Comparison of ENCODE assay signal across 25 mouse cellular contexts in the genomic region with DNA sequence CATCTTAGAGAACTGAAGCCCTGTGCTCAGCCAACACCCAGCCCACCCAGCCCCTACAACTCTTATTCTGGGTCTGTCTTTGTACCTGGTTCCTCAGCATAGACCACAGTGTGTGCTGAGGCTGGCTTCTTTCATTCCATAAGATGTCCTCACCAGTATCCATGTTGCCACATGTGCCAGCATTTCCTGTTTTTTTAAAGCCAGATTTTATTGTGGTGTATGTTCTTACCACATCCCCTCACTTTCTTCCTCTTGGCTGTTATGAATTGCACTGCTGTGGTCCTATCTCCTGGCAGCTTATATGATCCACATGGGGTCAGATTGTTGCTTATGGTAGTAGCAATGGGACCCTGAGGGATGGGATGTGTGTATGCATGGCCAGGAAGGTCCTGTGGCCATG.
"Had no signal": no experiment of that assay in that cellular context is flagged by ENCODE, and none has a peak within 500 bp of the region (broad histone marks: within the 10 kb centered on the region; RNA-seq: fewer than 3 reads in every experiment).

No protein-coding gene starts in this region.

- H3K27me3 ChIP-seq: heart, embryonic 13.5 days; heart, embryonic 15.5 days; hindbrain, embryonic 13.5 days; hindbrain, embryonic 15.5 days; limb, embryonic 13.5 days; limb, embryonic 15.5 days; liver, embryonic 12.5 days had no signal

- DNase-seq: gastrocnemius, postnatal 14 days; gastrocnemius, postnatal 36 days; heart, adult 2 months; heart, postnatal 4 days; kidney, adult 11 months; kidney, adult 9 months; kidney, postnatal 10 days; kidney, postnatal 25 days; kidney, postnatal 4 days; layer of hippocampus, adult 9-11 months; layer of hippocampus, postnatal 36 days; left cerebral cortex, postnatal 4 days had no signal

- H3K9ac ChIP-seq: heart, embryonic 13.5 days; heart, embryonic 15.5 days; hindbrain, embryonic 13.5 days; hindbrain, embryonic 15.5 days; kidney, embryonic 15.5 days; limb, embryonic 13.5 days; limb, embryonic 15.5 days; liver, embryonic 12.5 days; liver, embryonic 14.5 days had no signal

- H3K27ac ChIP-seq: heart, adult 2 months; heart, embryonic 13.5 days; heart, embryonic 15.5 days; hindbrain, embryonic 13.5 days; hindbrain, embryonic 15.5 days; hindbrain, postnatal 0 days; kidney, embryonic 15.5 days; left cerebral cortex, adult 2 months; limb, embryonic 13.5 days; limb, embryonic 15.5 days; liver, embryonic 12.5 days; liver, embryonic 14.5 days had no signal

- H3K9me3 ChIP-seq: heart, embryonic 13.5 days; heart, embryonic 15.5 days; hindbrain, embryonic 13.5 days; hindbrain, embryonic 15.5 days; kidney, embryonic 15.5 days; limb, embryonic 13.5 days; limb, embryonic 15.5 days; liver, embryonic 12.5 days had no signal

- H3K4me1 ChIP-seq: heart, embryonic 15.5 days; hindbrain, embryonic 15.5 days; limb, embryonic 13.5 days; limb, embryonic 15.5 days had no signal

- ATAC-seq: hindbrain, postnatal 0 days; intestine, embryonic 16.5 days; liver, embryonic 12.5 days had no signal

- H3K4me2 ChIP-seq: heart, embryonic 11.5 days; heart, embryonic 13.5 days; heart, embryonic 15.5 days; hindbrain, embryonic 13.5 days; hindbrain, embryonic 15.5 days; kidney, embryonic 15.5 days; limb, embryonic 13.5 days; limb, embryonic 15.5 days; liver, embryonic 12.5 days had no signal

- H3K36me3 ChIP-seq: heart, embryonic 13.5 days; heart, embryonic 15.5 days; hindbrain, embryonic 13.5 days; hindbrain, embryonic 15.5 days; kidney, embryonic 15.5 days; limb, embryonic 13.5 days; limb, embryonic 15.5 days had no signal

- H3K4me3 ChIP-seq: heart, adult 2 months; heart, embryonic 13.5 days; heart, embryonic 15.5 days; hindbrain, embryonic 13.5 days; hindbrain, embryonic 15.5 days; kidney, embryonic 15.5 days; left cerebral cortex, adult 2 months; limb, embryonic 13.5 days; limb, embryonic 15.5 days; liver, embryonic 12.5 days had no signal
